Mouse (Mus musculus): ENCODE measurements around the gene Pold3. TPM values are rescaled to one million over a fixed set of nuclear protein-coding genes. Genes with fewer than 3 reads are reported as not detected.

Pold3 gene
- polyA plus RNA-seq, 1 experiment, result 6.8 TPM

DNA sequence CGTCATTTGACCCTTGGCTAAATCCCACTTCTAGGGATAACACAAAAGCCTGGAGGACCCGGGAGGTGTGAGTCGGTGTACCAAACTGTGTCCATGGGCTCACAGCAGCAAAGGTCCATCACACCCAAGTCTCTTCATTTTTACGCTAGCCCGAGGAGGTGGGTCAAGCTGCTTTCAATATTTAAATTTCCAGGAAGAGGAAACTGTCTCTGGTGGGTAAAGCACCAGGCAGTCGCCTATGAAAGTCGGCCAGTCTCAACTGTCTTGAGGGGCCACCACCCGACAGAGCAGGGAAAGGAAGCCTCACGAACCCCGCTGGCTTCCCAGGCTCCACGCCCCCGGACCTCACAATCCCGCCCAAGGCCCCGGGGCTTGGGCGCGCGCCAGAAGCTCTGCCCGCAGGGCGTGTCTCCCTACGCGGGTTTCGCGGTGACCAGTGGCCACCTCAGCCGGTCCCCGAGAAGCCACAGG lies 539 bp downstream of the Pold3 start:
- peak overlapping the region; percentile 79 for H3K4me3 ChIP-seq (replicated peaks; ENCODE audit: extremely low read depth, low read depth, low read length)
- WGBS, result under 1% methylated on average over 25 of the region's 25 CpGs
- TF ChIP-seq CTCF (IDR thresholded peaks at IDR 0.05; ENCODE audit: insufficient read depth, low read length), result no peak
- 0 out of 2 replicates have a peak, but pooled peaks have one; percentile 11 for TF ChIP-seq POLR2A (IDR thresholded peaks at IDR 0.05; ENCODE audit: borderline replicate concordance, extremely low read depth, low read depth, low read length)
- peaks cover 2% of the 10 kb centered on the region; the same call in 1 of the 2 replicates for H3K4me1 ChIP-seq (ENCODE audit: control insufficient read depth, insufficient read depth, low read length)
- DNase-seq, result peak; percentile 14

GRCm38 (mm10) chr7:100114279-100114678 lies 7.1 kb downstream of the Pold3 start:
- TF ChIP-seq CTCF (IDR thresholded peaks at IDR 0.05; ENCODE audit: insufficient read depth, low read length) (no peak), POLR2A (IDR thresholded peaks at IDR 0.05; ENCODE audit: borderline replicate concordance, extremely low read depth, low read depth, low read length) (no peak)
- no peak for DNase-seq
- 92% methylated on average over 6 of the region's 6 CpGs for WGBS
- Histone ChIP-seq H3K4me1 (ENCODE audit: control insufficient read depth, insufficient read depth, low read length) (no peaks in the 10 kb centered on the region), H3K4me3 (replicated peaks; ENCODE audit: extremely low read depth, low read depth, low read length) (no peak overlapping the region)

DNA sequence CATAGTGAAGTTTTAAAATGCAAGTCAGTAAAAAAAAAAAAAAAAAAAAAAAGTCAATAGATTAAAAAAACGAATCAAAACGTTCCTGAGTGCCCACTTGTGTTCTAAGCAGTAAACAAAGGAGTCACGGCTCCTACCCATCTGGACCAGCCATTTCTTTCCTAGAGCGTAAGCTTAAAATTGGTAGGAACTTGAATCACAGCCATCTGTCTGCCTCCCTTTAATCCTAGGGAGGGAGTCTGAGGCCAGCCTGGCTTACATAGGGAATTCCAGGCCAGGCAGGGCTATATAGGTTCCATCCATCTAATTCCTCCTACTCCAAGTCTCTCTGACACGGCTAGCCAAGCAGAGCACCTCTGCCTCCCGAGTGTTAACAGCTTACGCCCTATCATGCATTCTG lies 7.5 kb downstream of the Pold3 start:
- H3K4me1 ChIP-seq (ENCODE audit: control insufficient read depth, insufficient read depth, low read length), result no peaks in the 10 kb centered on the region
- TF ChIP-seq POLR2A (IDR thresholded peaks at IDR 0.05; ENCODE audit: borderline replicate concordance, extremely low read depth, low read depth, low read length) (no peak), CTCF (IDR thresholded peaks at IDR 0.05; ENCODE audit: insufficient read depth, low read length) (no peak)
- no peak for DNase-seq
- H3K4me3 ChIP-seq (replicated peaks; ENCODE audit: extremely low read depth, low read depth, low read length), result no peak overlapping the region
- WGBS, result 77% methylated on average over 7 of the region's 7 CpGs

DNA sequence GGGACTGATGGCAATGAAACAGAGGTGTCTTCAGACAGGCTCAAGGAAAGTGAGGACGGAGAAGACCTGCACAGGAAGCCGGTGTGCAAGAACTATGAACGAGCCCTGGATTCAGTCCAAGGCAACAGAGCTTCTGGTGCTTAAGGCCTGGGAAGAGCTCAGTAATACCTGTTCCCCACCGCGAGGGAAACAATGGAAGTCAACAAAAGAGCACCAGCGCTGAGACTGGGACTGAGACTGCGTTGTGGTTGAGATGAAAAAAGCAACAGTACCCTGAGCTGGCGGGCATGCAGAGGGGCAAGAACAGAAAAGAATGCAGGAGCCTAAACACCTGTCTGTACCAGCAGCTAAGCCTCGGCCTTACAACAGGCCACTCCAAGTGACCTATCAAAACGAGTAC lies 9.9 kb downstream of the Pold3 start:
- no peaks in the 10 kb centered on the region for H3K4me1 ChIP-seq (ENCODE audit: control insufficient read depth, insufficient read depth, low read length)
- WGBS, result 58% methylated on average over 10 of the region's 10 CpGs
- TF ChIP-seq CTCF (IDR thresholded peaks at IDR 0.05; ENCODE audit: insufficient read depth, low read length), result no peak
- TF ChIP-seq POLR2A (IDR thresholded peaks at IDR 0.05; ENCODE audit: borderline replicate concordance, extremely low read depth, low read depth, low read length), result no peak
- H3K4me3 ChIP-seq (replicated peaks; ENCODE audit: extremely low read depth, low read depth, low read length), result no peak overlapping the region
- no peak for DNase-seq

- no peaks in the 10 kb centered on the region for H3K4me1 ChIP-seq (ENCODE audit: control insufficient read depth, insufficient read depth, low read length)
- H3K4me3 ChIP-seq (replicated peaks; ENCODE audit: extremely low read depth, low read depth, low read length), result no peak overlapping the region
- no peak for DNase-seq
- 67% methylated on average over 3 of the region's 3 CpGs for WGBS
- no peak for TF ChIP-seq POLR2A (IDR thresholded peaks at IDR 0.05; ENCODE audit: borderline replicate concordance, extremely low read depth, low read depth, low read length)
- peak; percentile 14; the same call in 1 of the 2 replicates for TF ChIP-seq CTCF (IDR thresholded peaks at IDR 0.05; ENCODE audit: insufficient read depth, low read length)
Observed at GRCm38 (mm10) chr7:100108341-100108740, 13.0 kb downstream of the Pold3 start.

- DNase-seq, result no peak
- TF ChIP-seq POLR2A (IDR thresholded peaks at IDR 0.05; ENCODE audit: borderline replicate concordance, extremely low read depth, low read depth, low read length) (no peak), CTCF (IDR thresholded peaks at IDR 0.05; ENCODE audit: insufficient read depth, low read length) (no peak)
- Histone ChIP-seq H3K4me3 (replicated peaks; ENCODE audit: extremely low read depth, low read depth, low read length) (no peak overlapping the region), H3K4me1 (ENCODE audit: control insufficient read depth, insufficient read depth, low read length) (no peaks in the 10 kb centered on the region)
- 87% methylated on average over 4 of the region's 4 CpGs for WGBS
Observed at GRCm38 (mm10) chr7:100104677-100105076, 16.7 kb downstream of the Pold3 start.

GRCm38 (mm10) chr7:100100031-100100595 lies 21.3 kb downstream of the Pold3 start:
- H3K4me1 ChIP-seq (ENCODE audit: control insufficient read depth, insufficient read depth, low read length), result no peaks in the 10 kb centered on the region
- no peak for DNase-seq
- 89% methylated on average over 5 of the region's 5 CpGs for WGBS
- H3K4me3 ChIP-seq (replicated peaks; ENCODE audit: extremely low read depth, low read depth, low read length), result no peak overlapping the region
- no peak for TF ChIP-seq POLR2A (IDR thresholded peaks at IDR 0.05; ENCODE audit: borderline replicate concordance, extremely low read depth, low read depth, low read length)
- TF ChIP-seq CTCF (IDR thresholded peaks at IDR 0.05; ENCODE audit: insufficient read depth, low read length), result no peak

DNA sequence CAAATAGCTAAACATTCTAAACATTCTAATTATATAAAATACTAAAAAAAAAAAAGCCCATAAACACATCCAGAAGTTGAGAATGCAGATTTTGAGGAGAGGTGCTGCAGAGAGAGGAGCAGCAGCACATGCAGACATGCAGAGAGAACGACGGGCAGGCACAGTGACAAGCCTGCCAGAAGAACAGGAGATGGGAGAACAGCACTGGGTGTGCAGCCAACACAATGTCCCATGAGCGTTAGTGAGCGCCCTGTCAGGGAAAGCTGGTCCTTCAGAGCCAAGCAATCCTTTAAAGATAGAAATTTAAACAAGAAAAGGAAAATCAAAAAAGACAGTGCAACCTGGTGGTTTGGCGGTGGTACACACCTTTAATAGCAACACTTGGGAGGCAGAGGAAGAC lies 34.5 kb downstream of the Pold3 start:
- WGBS, result 92% methylated on average over 5 of the region's 5 CpGs
- H3K4me3 ChIP-seq (replicated peaks; ENCODE audit: extremely low read depth, low read depth, low read length), result no peak overlapping the region

GRCm38 (mm10) chr7:100086159-100086755 lies 35.1 kb downstream of the Pold3 start:
- 96% methylated on average over 8 of the region's 8 CpGs for WGBS
- Histone ChIP-seq H3K4me1 (ENCODE audit: control insufficient read depth, insufficient read depth, low read length) (no peaks in the 10 kb centered on the region), H3K4me3 (replicated peaks; ENCODE audit: extremely low read depth, low read depth, low read length) (no peak overlapping the region)
- TF ChIP-seq CTCF (IDR thresholded peaks at IDR 0.05; ENCODE audit: insufficient read depth, low read length), result no peak
- TF ChIP-seq POLR2A (IDR thresholded peaks at IDR 0.05; ENCODE audit: borderline replicate concordance, extremely low read depth, low read depth, low read length), result no peak
- no peak for DNase-seq

More for the DNA sequence above, 34.5 kb downstream of the Pold3 start:
- TF ChIP-seq CTCF (IDR thresholded peaks at IDR 0.05; ENCODE audit: insufficient read depth, low read length), result no peak
- no peak for TF ChIP-seq POLR2A (IDR thresholded peaks at IDR 0.05; ENCODE audit: borderline replicate concordance, extremely low read depth, low read depth, low read length)
- H3K4me1 ChIP-seq (ENCODE audit: control insufficient read depth, insufficient read depth, low read length), result no peaks in the 10 kb centered on the region
- DNase-seq, result no peak

DNA sequence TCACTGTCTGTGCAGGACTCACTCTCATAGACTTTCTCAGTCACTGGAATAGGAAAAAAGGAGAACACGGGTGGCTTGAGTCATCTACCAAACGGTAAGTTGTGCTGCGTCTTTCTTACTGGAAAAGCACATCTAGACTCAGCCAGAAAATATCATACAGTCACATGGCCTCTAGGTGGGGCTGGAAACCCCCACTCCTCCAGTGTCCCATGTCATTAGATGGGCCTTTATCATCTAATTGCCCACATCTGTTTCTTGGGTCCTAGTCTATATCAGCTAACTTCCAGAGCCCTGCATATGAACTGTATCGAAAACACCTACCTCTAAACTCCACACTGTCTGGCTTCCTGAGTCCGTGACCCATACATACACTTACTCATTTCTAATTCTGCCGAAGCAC lies 37.6 kb downstream of the Pold3 start:
- no peak for DNase-seq
- 92% methylated on average over 6 of the region's 6 CpGs for WGBS
- no peak overlapping the region for H3K4me3 ChIP-seq (replicated peaks; ENCODE audit: extremely low read depth, low read depth, low read length)
- TF ChIP-seq CTCF (IDR thresholded peaks at IDR 0.05; ENCODE audit: insufficient read depth, low read length) (no peak), POLR2A (IDR thresholded peaks at IDR 0.05; ENCODE audit: borderline replicate concordance, extremely low read depth, low read depth, low read length) (no peak)
- no peaks in the 10 kb centered on the region for H3K4me1 ChIP-seq (ENCODE audit: control insufficient read depth, insufficient read depth, low read length)
